Mouse (Mus musculus) spleen, postnatal 0 days (tissue): Measurements from ENCODE around the gene Rnf212b. TPM values are rescaled to one million over a fixed set of nuclear protein-coding genes. Genes with fewer than 3 reads are reported as not detected.

Experiments
- polyA plus RNA-seq: library from polyadenylated mRNA; unstranded; fragments of >200 nt; fragmentation: Nextera tagmentation; extraction: Ambion mirVana; gene quantifications from 2 replicates; pipeline ENCODE4 v1.2.1, GENCODE M21; 2015

Rnf212b gene
- not detected in 2 replicates for polyA plus RNA-seq

GRCm38 (mm10) chr14:54813991-54814390, at the start of gene Rnf212b:
Gene Rnf212b, plus strand, starts transcription at chr14:54814141.

GRCm38 (mm10) chr14:54781610-54782365, 32.2 kb upstream of the Rnf212b start, which contains the start of gene Slc7a8:
Gene Slc7a8, minus strand, starts transcription at chr14:54781946.

GRCm38 (mm10) chr14:54870861-54871260, 56.9 kb downstream of the Rnf212b start, which contains the start of gene Homez:
Gene Homez, minus strand, starts transcription at chr14:54870961.

GRCm38 (mm10) chr14:54877048-54877715, 63.2 kb downstream of the Rnf212b start, which contains the start of gene Ppp1r3e:
Gene Ppp1r3e, minus strand, starts transcription at chr14:54877550.

GRCm38 (mm10) chr14:54883154-54884021, 69.4 kb downstream of the Rnf212b start, which contains the start of the genes Bcl2l2 and Gm20521:
Gene Bcl2l2, plus strand, starts transcription at chr14:54883377.
Gene Gm20521, plus strand, starts transcription at chr14:54883441.

GRCm38 (mm10) chr14:54892200-54892599, 78.3 kb downstream of the Rnf212b start, which contains the start of gene Pabpn1:
Gene Pabpn1, plus strand, starts transcription at chr14:54892500.

Other genes with a start within 250 kb of the Rnf212b start
- gene Ajuba, start 236.6 kb upstream of the Rnf212b start, polyA plus RNA-seq = 4.4 and 5.9 TPM in 2 replicates
- gene 4931414P19Rik, start 208.1 kb upstream of the Rnf212b start, polyA plus RNA-seq = 2.0 and 3.0 TPM in 2 replicates
- gene Psmb5, start 196.1 kb upstream of the Rnf212b start, polyA plus RNA-seq = 209 and 218 TPM in 2 replicates
- not detected in 2 replicates for gene Psmb11, start 192.7 kb upstream of the Rnf212b start, polyA plus RNA-seq
- not detected in 2 replicates for gene Gm17606, start 173.2 kb upstream of the Rnf212b start, polyA plus RNA-seq
- gene Cdh24, start 172.8 kb upstream of the Rnf212b start, polyA plus RNA-seq = 0.53 and 0.63 TPM in 2 replicates
- 46.7 and 53.4 TPM in 2 replicates for gene 1700123O20Rik, start 127.9 kb upstream of the Rnf212b start, polyA plus RNA-seq
- gene Acin1, start 127.2 kb upstream of the Rnf212b start, polyA plus RNA-seq = 81.1 and 96.0 TPM in 2 replicates
- gene Gm29776, start 115.3 kb upstream of the Rnf212b start, polyA plus RNA-seq = 0.16 and 0.28 TPM in 2 replicates
- gene Cebpe, start 102.0 kb upstream of the Rnf212b start, polyA plus RNA-seq = 18.5 and 28.5 TPM in 2 replicates
- 2.0 and 3.4 TPM in 2 replicates for gene Slc7a8, start 32.2 kb upstream of the Rnf212b start, polyA plus RNA-seq
- gene Homez, start 56.8 kb downstream of the Rnf212b start, polyA plus RNA-seq = 2.9 and 3.5 TPM in 2 replicates
- 0.94 and 1.9 TPM in 2 replicates for gene Ppp1r3e, start 63.4 kb downstream of the Rnf212b start, polyA plus RNA-seq
- 2.2 and 2.8 TPM in 2 replicates for gene Bcl2l2, start 69.2 kb downstream of the Rnf212b start, polyA plus RNA-seq
- 0.29 and 0.44 TPM in 2 replicates for gene Gm20521, start 69.3 kb downstream of the Rnf212b start, polyA plus RNA-seq
- 85.3 and 86.5 TPM in 2 replicates for gene Pabpn1, start 78.4 kb downstream of the Rnf212b start, polyA plus RNA-seq
- 5.2 and 7.2 TPM in 2 replicates for gene Slc22a17, start 99.0 kb downstream of the Rnf212b start, polyA plus RNA-seq
- 3.3 and 6.1 TPM in 2 replicates for gene Efs, start 112.0 kb downstream of the Rnf212b start, polyA plus RNA-seq
- gene Il25, start 118.6 kb downstream of the Rnf212b start, polyA plus RNA-seq = not detected in 2 replicates
- gene Cmtm5, start 122.1 kb downstream of the Rnf212b start, polyA plus RNA-seq = 0.12 TPM in 1 of 2 replicates, not detected in the other
- 0.05 and 0.45 TPM in 2 replicates for gene Myh6, start 152.8 kb downstream of the Rnf212b start, polyA plus RNA-seq
- gene Gm17428, start 162.8 kb downstream of the Rnf212b start, polyA plus RNA-seq = not detected in 2 replicates
- 0.13 and 0.24 TPM in 2 replicates for gene Myh7, start 180.5 kb downstream of the Rnf212b start, polyA plus RNA-seq
- gene Ngdn, start 201.3 kb downstream of the Rnf212b start, polyA plus RNA-seq = 56.7 and 57.3 TPM in 2 replicates